Mouse (Mus musculus) hindbrain, embryonic 16.5 days (tissue): ENCODE measurements around the gene Ankrd39. TPM values are rescaled to one million over a fixed set of nuclear protein-coding genes. Genes with fewer than 3 reads are reported as not detected.

Experiments used
- ATAC-seq: fragments of 200-750 bp; cut with Nextera tagmentation; 2 replicates; pipeline ENCODE4 v1.8.0; 2017; ENCODE audit warnings: moderate TSS enrichment, moderate library complexity
- H3K27ac ChIP-seq: fragments of 300-500 bp; sonication (generic); 2 replicates; pipeline ENCODE4 v1.5.1; 2014; ENCODE audit warnings: low read depth, mild to moderate bottlenecking, control low read depth, low read length, moderate library complexity
- H3K27me3 ChIP-seq: fragments of 300-500 bp; sonication (generic); replicated peaks from 2 replicates; pipeline ENCODE4 v1.6.1; 2014; ENCODE audit warnings: low read length; ENCODE audit not compliant: control insufficient read depth, insufficient read depth
- H3K36me3 ChIP-seq: fragments of 300-500 bp; sonication (generic); 2 replicates; pipeline ENCODE4 v1.6.1; 2014; ENCODE audit warnings: mild to moderate bottlenecking, low read length, moderate library complexity, mixed read lengths; ENCODE audit not compliant: control insufficient read depth, insufficient read depth
- H3K4me1 ChIP-seq: fragments of 300-500 bp; sonication (generic); 2 replicates; pipeline ENCODE4 v1.6.1; 2014; ENCODE audit warnings: low read depth, low read length; ENCODE audit not compliant: control insufficient read depth, insufficient read depth
- H3K4me2 ChIP-seq: fragments of 300-500 bp; sonication (generic); 2 replicates; pipeline ENCODE4 v1.6.1; 2014; ENCODE audit warnings: mild to moderate bottlenecking, low read length, control low read depth, moderate library complexity
- H3K4me3 ChIP-seq: fragments of 300-500 bp; sonication (generic); 2 replicates; pipeline ENCODE4 v1.5.1; 2014; ENCODE audit warnings: mild to moderate bottlenecking, low read length, control low read depth, moderate library complexity
- H3K9ac ChIP-seq: fragments of 300-500 bp; sonication (generic); 2 replicates; pipeline ENCODE4 v1.6.1; 2014; ENCODE audit warnings: low read depth, mild to moderate bottlenecking, control low read depth, low read length, moderate library complexity
- H3K9me3 ChIP-seq: fragments of 300-500 bp; sonication (generic); 2 replicates; pipeline ENCODE4 v1.6.1; 2014; ENCODE audit warnings: mild to moderate bottlenecking, low read length, moderate library complexity; ENCODE audit not compliant: control insufficient read depth
- WGBS: fragments of 180-500 bp; shearing (Covaris S2); extraction: QIAGEN DNeasy Blood & Tissue Kit; methylation state at CpG from one replicate; pipeline ENCODE4 v1.1.7; 2014; 5-methylcytosine and 5-hydroxymethylcytosine counted together
- polyA plus RNA-seq: library from polyadenylated mRNA; unstranded; fragments of >200 nt; fragmentation: Nextera tagmentation; extraction: Ambion mirVana; gene quantifications from 2 replicates; pipeline ENCODE4 v1.2.1, GENCODE M21; 2015

Ankrd39 gene
- polyA plus RNA-seq, 1 experiment from 2014 or later = 33.8 TPM

DNA sequence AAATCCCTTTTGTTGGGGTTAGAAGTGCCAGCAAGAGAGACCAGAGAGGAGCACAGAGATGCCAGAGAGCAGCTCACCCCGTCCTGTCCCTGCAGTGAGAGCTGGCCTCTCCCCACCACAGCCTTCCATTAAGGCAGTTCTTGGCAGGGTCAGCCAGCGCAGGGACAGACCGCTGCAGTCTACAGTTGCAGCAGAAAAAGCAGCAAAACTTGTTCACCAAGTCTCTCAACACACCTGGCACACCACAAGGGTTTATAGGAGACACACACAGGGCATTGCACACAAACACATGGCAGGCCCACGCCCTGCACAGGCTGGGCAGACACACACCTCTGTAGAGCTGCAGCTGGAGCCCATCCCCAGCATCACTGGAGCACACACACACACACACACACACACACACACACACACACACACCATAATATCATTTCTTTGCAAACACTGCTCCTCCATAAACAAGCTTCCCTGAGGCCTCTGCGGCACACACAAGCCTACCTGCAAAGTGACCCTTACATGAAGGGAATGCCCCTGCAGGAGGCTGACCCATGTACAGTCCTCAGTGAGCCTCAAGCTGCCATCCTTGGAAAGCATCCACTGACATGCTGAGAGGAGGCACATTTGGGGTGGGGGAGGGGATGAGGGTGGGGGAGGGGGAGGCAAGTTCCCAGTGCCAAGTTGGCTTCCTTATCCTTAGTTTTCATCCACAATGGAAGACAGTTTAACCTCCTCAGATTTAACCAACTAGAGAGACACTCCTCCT, 27.1 kb upstream of the Ankrd39 start:
- H3K4me3 ChIP-seq = no peak overlapping the region
- no peak overlapping the region for H3K27ac ChIP-seq
- H3K9ac ChIP-seq = no peak overlapping the region; the same call in 1 of the 2 replicates
- no peak overlapping the region for H3K4me2 ChIP-seq
- H3K27me3 ChIP-seq = no peaks in the 10 kb centered on the region
- H3K36me3 ChIP-seq = no peaks in the 10 kb centered on the region
- H3K4me1 ChIP-seq = peaks cover 3% of the 10 kb centered on the region; the same call in 1 of the 2 replicates
- no peak for ATAC-seq
- 74% methylated on average over 5 of the region's 5 CpGs for WGBS
- H3K9me3 ChIP-seq = no peaks in the 10 kb centered on the region

GRCm38 (mm10) chr1:36573524-36573923, 26.3 kb upstream of the Ankrd39 start:
- Histone ChIP-seq H3K4me3 (no peak overlapping the region), H3K9ac (no peak overlapping the region), H3K4me1 (peaks cover 3% of the 10 kb centered on the region; the same call in 1 of the 2 replicates), H3K36me3 (no peaks in the 10 kb centered on the region), H3K4me2 (no peak overlapping the region), H3K27ac (no peak overlapping the region), H3K9me3 (no peaks in the 10 kb centered on the region), H3K27me3 (no peaks in the 10 kb centered on the region)
- ATAC-seq = no peak
- WGBS = 86% methylated on average over 8 of the region's 8 CpGs

- Histone ChIP-seq H3K27me3 (no peaks in the 10 kb centered on the region), H3K4me1 (peaks cover 3% of the 10 kb centered on the region; the same call in 1 of the 2 replicates), H3K4me2 (no peak overlapping the region), H3K27ac (no peak overlapping the region), H3K9ac (no peak overlapping the region), H3K36me3 (no peaks in the 10 kb centered on the region), H3K9me3 (no peaks in the 10 kb centered on the region), H3K4me3 (no peak overlapping the region)
- ATAC-seq = no peak
- 64% methylated on average over 1 of the region's 1 CpGs for WGBS
Measured at GRCm38 (mm10) chr1:36572709-36573108, 25.5 kb upstream of the Ankrd39 start.

DNA sequence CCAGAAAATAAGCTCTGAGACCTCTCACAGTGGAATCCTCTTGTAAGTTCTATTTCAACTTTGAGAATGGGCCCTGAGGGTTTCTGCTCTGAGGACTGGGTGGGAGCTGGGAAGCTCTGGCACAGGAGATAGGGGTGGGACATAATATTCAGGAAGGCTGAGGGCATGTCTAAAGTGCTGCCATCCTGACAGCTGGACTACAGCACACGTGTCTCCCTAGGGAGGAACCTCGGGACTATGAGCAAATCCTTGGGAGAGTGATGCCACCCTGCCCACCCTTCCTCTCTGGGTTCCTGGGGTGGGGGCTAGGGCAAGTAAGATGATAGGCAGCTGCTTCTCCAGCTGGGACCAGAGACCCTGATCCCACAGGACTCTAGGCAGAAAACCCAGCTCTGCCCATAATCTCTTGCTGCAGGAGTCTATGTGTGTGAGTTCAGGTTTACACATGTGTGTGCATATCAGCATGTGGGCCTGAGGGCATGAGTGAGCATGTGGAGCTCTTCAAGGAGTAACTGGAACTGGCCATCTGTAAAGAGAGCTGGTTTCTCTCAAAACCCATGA, 25.0 kb upstream of the Ankrd39 start:
- Histone ChIP-seq H3K36me3 (no peaks in the 10 kb centered on the region), H3K4me3 (no peak overlapping the region), H3K9ac (no peak overlapping the region), H3K27ac (no peak overlapping the region), H3K4me2 (no peak overlapping the region), H3K4me1 (peaks cover 3% of the 10 kb centered on the region; the same call in 1 of the 2 replicates), H3K9me3 (no peaks in the 10 kb centered on the region), H3K27me3 (no peaks in the 10 kb centered on the region)
- 60% methylated on average over 2 of the region's 2 CpGs for WGBS
- 0 out of 2 replicates have a peak, but pooled peaks have one; percentile 19 for ATAC-seq

DNA sequence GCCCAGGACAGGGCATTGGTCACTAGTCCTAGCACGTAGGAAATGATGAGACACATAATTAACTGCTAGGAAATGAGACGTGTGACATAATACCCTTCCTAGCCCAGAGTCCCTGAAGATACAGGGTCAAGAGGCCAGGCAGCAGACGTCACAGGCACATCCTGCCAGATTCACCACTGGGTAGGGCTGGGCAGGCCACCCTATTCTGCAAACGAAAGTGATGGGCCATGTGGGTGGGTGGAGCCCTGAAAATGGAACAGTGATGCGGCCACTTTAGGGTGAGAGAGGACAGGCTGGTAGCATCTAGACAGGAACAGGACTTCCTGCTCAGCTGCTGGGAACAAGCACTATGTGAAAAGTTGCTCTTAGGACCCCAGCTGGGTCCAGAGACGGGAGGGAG, 24.4 kb upstream of the Ankrd39 start:
- Histone ChIP-seq H3K27ac (no peak overlapping the region), H3K4me1 (peaks cover 3% of the 10 kb centered on the region; the same call in 1 of the 2 replicates), H3K4me2 (no peak overlapping the region), H3K27me3 (no peaks in the 10 kb centered on the region), H3K36me3 (no peaks in the 10 kb centered on the region), H3K4me3 (no peak overlapping the region), H3K9me3 (no peaks in the 10 kb centered on the region), H3K9ac (no peak overlapping the region)
- no peak for ATAC-seq
- 43% methylated on average over 6 of the region's 6 CpGs for WGBS

GRCm38 (mm10) chr1:36570320-36570719, 23.1 kb upstream of the Ankrd39 start:
- Histone ChIP-seq H3K9me3 (no peaks in the 10 kb centered on the region), H3K36me3 (no peaks in the 10 kb centered on the region), H3K4me3 (no peak overlapping the region), H3K4me2 (no peak overlapping the region), H3K9ac (no peak overlapping the region), H3K27ac (no peak overlapping the region), H3K4me1 (peaks cover 3% of the 10 kb centered on the region; the same call in 1 of the 2 replicates), H3K27me3 (no peaks in the 10 kb centered on the region)
- WGBS = 91% methylated on average over 5 of the region's 5 CpGs
- no peak for ATAC-seq

DNA sequence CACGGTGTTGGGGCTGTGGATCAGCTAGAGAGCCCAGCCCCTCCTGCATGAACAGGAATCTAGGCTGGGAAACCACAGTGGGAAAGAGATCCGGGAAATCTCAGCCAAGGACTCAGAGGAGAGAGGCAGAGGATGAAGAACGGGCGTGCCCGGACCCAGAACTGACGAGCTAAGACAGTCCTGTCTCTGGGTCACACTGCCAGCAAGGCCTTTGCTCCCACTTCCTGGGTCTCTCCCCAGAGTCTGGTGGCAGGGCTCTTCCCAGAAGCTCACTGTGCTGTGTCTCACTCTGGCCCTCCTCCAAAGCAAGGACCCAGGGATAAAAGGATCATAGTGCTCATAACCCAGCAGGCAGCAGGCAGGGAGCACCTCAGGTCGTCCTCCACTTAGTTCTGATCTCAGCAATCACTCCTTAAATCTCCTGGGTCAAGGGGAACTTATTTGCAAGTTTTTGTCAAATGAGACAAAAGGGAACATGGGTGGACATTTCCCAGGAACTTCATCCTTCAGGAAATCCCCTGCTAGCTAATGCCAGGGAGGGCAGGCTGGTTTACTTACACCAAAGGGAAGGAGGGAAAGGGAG, 22.5 kb upstream of the Ankrd39 start:
- 63% methylated on average over 7 of the region's 7 CpGs for WGBS
- no peak overlapping the region for H3K9ac ChIP-seq
- no peaks in the 10 kb centered on the region for H3K27me3 ChIP-seq
- no peak overlapping the region for H3K4me2 ChIP-seq
- peaks cover 3% of the 10 kb centered on the region; the same call in 1 of the 2 replicates for H3K4me1 ChIP-seq
- H3K9me3 ChIP-seq = no peaks in the 10 kb centered on the region
- no peak for ATAC-seq
- no peak overlapping the region for H3K4me3 ChIP-seq
- no peak overlapping the region for H3K27ac ChIP-seq
- H3K36me3 ChIP-seq = no peaks in the 10 kb centered on the region

- H3K27me3 ChIP-seq = no peaks in the 10 kb centered on the region
- H3K27ac ChIP-seq = no peak overlapping the region
- no peak overlapping the region for H3K4me2 ChIP-seq
- no peak for ATAC-seq
- H3K9me3 ChIP-seq = no peaks in the 10 kb centered on the region
- H3K9ac ChIP-seq = no peak overlapping the region
- H3K4me3 ChIP-seq = no peak overlapping the region
- H3K4me1 ChIP-seq = no peaks in the 10 kb centered on the region; the same call in 1 of the 2 replicates
- H3K36me3 ChIP-seq = no peaks in the 10 kb centered on the region
- WGBS = 73% methylated on average over 4 of the region's 4 CpGs
Measured at GRCm38 (mm10) chr1:36568776-36569175, 21.5 kb upstream of the Ankrd39 start.
